Mouse (Mus musculus) heart, postnatal 0 days (tissue): ENCODE measurements around the gene Atp6v0e. TPM values are rescaled to one million over a fixed set of nuclear protein-coding genes. Genes with fewer than 3 reads are reported as not detected.

ENCODE experiments used
- ATAC-seq: fragments of 200-750 bp; cut with Nextera tagmentation; 2 replicates; pipeline ENCODE4 v1.8.0; 2017; ENCODE audit warnings: low read depth, moderate number of reproducible peaks, moderate library complexity; ENCODE audit not compliant: insufficient read depth
- DNase-seq: peaks from one replicate; pipeline ENCODE4 v3.0.0-alpha.2; 2016; ENCODE audit warnings: low spot score
- H3K27ac ChIP-seq: fragments of 300-500 bp; sonication (generic); 2 replicates; pipeline ENCODE4 v1.5.1; 2014; ENCODE audit warnings: low read depth, mild to moderate bottlenecking
- H3K27me3 ChIP-seq: fragments of 300-500 bp; sonication (generic); 2 replicates; pipeline ENCODE4 v1.6.1; 2014; ENCODE audit warnings: low read length, mixed read lengths; ENCODE audit not compliant: control insufficient read depth, insufficient read depth
- H3K36me3 ChIP-seq: fragments of 300-500 bp; sonication (generic); replicated peaks from 2 replicates; pipeline ENCODE4 v1.6.1; 2014; ENCODE audit warnings: low read length, mixed read lengths; ENCODE audit not compliant: control insufficient read depth, insufficient read depth
- H3K4me1 ChIP-seq: fragments of 300-500 bp; sonication (generic); 2 replicates; pipeline ENCODE4 v1.6.1; 2014; ENCODE audit warnings: antibody characterized with exemption; ENCODE audit not compliant: control insufficient read depth, insufficient read depth
- H3K4me2 ChIP-seq: fragments of 300-500 bp; sonication (generic); 2 replicates; pipeline ENCODE4 v1.6.1; 2014; ENCODE audit warnings: low read depth, mild to moderate bottlenecking, low read length, moderate library complexity
- H3K4me3 ChIP-seq: fragments of 300-500 bp; sonication (generic); 2 replicates; pipeline ENCODE4 v1.5.1; 2014; ENCODE audit warnings: low read depth, low read length
- H3K9ac ChIP-seq: fragments of 300-500 bp; sonication (generic); replicated peaks from 2 replicates; pipeline ENCODE4 v1.6.1; 2014; ENCODE audit warnings: low read depth, low read length, mixed read lengths
- H3K9me3 ChIP-seq: fragments of 300-500 bp; sonication (generic); replicated peaks from 2 replicates; pipeline ENCODE4 v1.6.1; 2016; ENCODE audit warnings: low read length; ENCODE audit not compliant: control insufficient read depth
- CTCF ChIP-seq: IDR thresholded peaks from 2 replicates; pipeline ENCODE4 v1.5.1; 2016; ENCODE audit warnings: antibody characterized with exemption, control low read depth, low read depth
- EP300 ChIP-seq: IDR thresholded peaks from 2 replicates; pipeline ENCODE4 v1.6.1; 2016; ENCODE audit warnings: antibody characterized with exemption, low read depth
- WGBS: fragments of 180-500 bp; shearing (Covaris S2); extraction: QIAGEN DNeasy Blood & Tissue Kit; methylation state at CpG from one replicate; pipeline ENCODE4 v1.1.7; 2014; 5-methylcytosine and 5-hydroxymethylcytosine counted together
- polyA plus RNA-seq: library from polyadenylated mRNA; unstranded; fragments of >200 nt; fragmentation: Nextera tagmentation; extraction: Ambion mirVana; gene quantifications from 2 replicates; pipeline ENCODE4 v1.2.1, GENCODE M21; 2015
- total RNA-seq: library from RNA; depleted of rRNA; stranded (reverse); fragments of >200 nt; gene quantifications from 2 replicates; pipeline ENCODE4 v1.2.3, GENCODE M21; 2014; ENCODE audit warnings: low replicate concordance; rRNA removed

The Atp6v0e gene
- total RNA-seq (224 and 298 TPM in 2 replicates), polyA plus RNA-seq (206 and 223 TPM in 2 replicates)

DNA sequence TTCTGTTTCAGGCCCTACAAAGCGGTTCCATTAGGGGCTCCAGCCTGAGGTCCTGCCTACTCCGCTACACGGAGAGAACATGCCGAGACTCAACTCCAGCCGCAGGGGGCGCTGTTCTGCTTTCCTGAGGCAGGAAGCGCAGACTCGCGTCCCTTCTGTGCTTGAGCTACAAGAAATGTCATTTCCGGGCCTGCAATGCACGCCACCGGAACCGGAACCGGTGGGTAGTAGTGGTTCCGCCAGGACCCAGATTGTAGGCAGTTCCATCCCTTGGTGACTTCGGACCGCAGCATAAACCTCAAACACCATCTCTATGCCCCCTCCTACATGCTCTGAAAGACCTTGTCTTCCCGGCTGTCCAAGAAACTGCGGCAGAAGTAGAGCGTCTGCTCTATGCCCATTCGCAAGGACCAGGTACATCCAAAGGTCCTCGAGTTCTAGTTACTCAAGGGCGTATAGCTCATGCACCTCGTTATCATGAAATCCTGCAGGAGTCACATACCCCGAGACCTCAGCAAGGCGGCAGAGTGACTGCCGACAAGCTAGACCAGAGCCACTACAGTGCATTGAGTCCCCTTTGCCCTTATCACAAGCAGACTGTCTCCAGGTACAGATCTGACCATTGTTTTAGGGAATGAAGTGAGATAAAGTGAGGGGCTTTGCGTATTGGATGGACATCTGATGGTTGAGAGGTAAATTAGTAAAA, at the start of gene Atp6v0e:
Atp6v0e (plus strand) TSS at position 254 of the 706 bp plus-strand sequence.
- Histone ChIP-seq H3K9me3 (no peaks in the 10 kb centered on the region), H3K4me1 (peaks cover 9% of the 10 kb centered on the region), H3K27ac (peak within 1 kb of the TSS; percentile 59), H3K4me2 (peak within 1 kb of the TSS; percentile 83), H3K27me3 (no peaks in the 10 kb centered on the region), H3K4me3 (peak within 1 kb of the TSS; percentile 64), H3K36me3 (no peaks in the 10 kb centered on the region), H3K9ac (peak within 1 kb of the TSS; percentile 49)
- 1% methylated on average over 28 of the region's 28 CpGs for WGBS
- peak; percentile 83 for ATAC-seq
- peak; percentile 96 for DNase-seq
- TF ChIP-seq EP300, result no peak; the same call in 1 of the 2 replicates
- peak; percentile 97 for TF ChIP-seq CTCF

DNA sequence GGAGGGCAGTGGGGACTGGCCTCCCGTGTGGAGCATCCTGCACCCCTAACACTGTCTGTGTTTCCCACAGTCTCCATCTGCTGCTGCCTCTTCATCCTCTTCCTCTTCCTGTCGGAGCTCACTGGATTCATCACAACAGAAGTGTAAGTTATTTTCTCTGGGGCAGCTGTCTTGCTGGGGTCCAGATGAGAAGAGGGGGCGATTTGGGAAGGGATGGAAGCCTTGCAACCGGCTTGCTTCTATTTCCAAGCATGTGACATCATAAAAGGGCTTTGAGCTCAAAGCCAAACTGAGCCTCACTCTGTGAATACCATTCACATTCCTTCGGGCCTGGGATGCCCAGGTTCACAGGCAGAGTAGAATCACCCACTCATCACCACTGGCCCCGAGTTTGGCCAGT, 48.7 kb upstream of the Atp6v0e start:
- DNase-seq (no peak), ATAC-seq (0 out of 2 replicates have a peak, but pooled peaks have one; percentile 36)
- H3K4me1 ChIP-seq, result peaks cover 32% of the 10 kb centered on the region
- H3K27ac ChIP-seq, result peak overlapping the region; percentile 65
- no peak overlapping the region for H3K9ac ChIP-seq
- H3K36me3 ChIP-seq, result peaks cover 33% of the 10 kb centered on the region
- no peak overlapping the region for H3K4me3 ChIP-seq
- no peak overlapping the region for H3K4me2 ChIP-seq
- H3K27me3 ChIP-seq, result no peaks in the 10 kb centered on the region
- WGBS, result 41% methylated on average over 6 of the region's 6 CpGs
- TF ChIP-seq CTCF (no peak), EP300 (no peak)
- no peaks in the 10 kb centered on the region for H3K9me3 ChIP-seq

DNA sequence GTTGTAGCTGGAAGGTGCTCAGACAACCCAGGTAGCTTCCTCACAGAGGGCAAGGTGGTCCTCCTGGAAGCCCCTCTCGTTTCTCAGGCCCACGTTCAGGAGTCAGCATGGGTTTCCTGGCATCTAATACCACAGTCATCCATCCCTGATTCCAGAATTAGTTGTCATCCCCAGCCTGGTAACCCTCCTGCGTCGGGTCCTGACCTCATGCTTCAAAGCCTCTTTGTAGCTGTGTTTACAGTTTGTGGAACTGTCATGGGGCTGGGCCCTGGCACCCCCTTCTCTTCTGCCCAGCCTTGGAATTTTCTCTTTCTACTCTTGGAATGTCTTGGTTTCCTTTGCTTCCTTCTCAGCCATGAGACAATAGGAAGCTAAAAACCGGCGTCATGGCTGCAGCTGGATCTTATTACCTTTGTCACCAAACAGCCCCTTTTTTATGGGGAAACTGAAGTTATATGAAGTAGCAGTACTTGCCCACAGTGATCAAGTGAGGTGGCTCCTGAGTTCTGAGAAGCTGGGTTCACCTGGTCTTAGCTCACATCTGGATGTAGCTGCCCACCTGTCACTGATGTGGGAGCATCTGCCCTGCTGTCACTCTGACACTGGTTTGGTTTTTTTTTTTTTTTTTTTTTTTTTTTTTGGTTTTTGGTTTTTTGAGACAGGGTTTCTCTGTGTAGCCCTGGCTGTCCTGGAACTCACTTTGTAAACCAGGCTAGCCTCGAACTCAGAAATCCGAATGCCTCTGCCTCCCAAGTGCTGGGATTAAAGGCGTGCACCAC, 48.1 kb upstream of the Atp6v0e start:
- TF ChIP-seq CTCF (no peak), EP300 (no peak)
- Histone ChIP-seq H3K27me3 (no peaks in the 10 kb centered on the region), H3K4me1 (peaks cover 32% of the 10 kb centered on the region), H3K9ac (no peak overlapping the region), H3K4me2 (no peak overlapping the region), H3K36me3 (peaks cover 27% of the 10 kb centered on the region), H3K27ac (peak overlapping the region; percentile 65), H3K4me3 (no peak overlapping the region), H3K9me3 (no peaks in the 10 kb centered on the region)
- WGBS, result 71% methylated on average over 9 of the region's 9 CpGs
- ATAC-seq, result no peak
- DNase-seq, result no peak

DNA sequence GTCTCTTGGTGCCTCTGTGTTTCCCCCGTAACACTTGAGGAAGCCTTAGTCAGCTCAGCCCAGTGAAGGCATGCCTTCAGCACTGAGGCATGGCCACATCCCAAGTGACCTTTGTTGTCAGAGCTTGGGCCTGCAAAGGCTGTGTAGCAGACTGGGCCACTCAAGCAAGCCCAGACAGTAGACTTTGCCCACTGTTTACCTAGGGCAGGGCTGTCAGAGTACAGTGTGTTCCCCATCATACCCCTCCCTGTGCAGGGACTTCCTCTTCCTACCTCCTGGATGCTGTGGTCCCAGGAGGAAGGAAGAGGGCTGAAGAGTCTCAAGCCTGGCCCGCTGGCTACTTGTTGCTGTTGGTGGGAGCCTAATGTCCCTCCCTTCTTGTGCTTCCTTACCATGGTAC, 46.3 kb upstream of the Atp6v0e start:
- Histone ChIP-seq H3K4me1 (peaks cover 28% of the 10 kb centered on the region), H3K27me3 (no peaks in the 10 kb centered on the region), H3K36me3 (peaks cover 26% of the 10 kb centered on the region), H3K9me3 (no peaks in the 10 kb centered on the region), H3K27ac (peak overlapping the region; percentile 55), H3K4me3 (no peak overlapping the region), H3K9ac (no peak overlapping the region; the same call in 1 of the 2 replicates), H3K4me2 (no peak overlapping the region)
- 68% methylated on average over 2 of the region's 2 CpGs for WGBS
- peak; percentile 62; the same call in 1 of the 2 replicates for ATAC-seq
- TF ChIP-seq CTCF (no peak), EP300 (peak; percentile 82; the same call in 1 of the 2 replicates)
- DNase-seq, result no peak

DNA sequence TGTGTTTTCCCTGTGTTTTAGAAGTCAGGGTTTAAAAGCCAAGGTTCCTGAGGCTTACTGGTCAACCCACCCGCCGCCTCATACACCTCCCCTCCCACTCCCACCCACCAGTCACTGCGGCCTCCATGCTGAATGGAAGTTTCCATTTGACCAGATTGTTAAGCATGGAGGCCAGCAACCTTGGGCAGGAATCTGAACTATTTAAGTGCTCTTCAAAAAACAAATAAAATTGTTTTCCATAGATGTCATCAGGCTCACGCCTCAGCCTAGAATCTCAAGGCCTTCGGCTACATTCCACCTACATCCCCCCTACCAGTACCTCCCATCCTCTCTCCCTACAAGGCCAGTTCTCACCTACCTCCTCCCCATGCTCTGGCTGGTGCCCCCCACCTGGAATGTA, 44.5 kb upstream of the Atp6v0e start:
- TF ChIP-seq EP300 (no peak), CTCF (no peak)
- H3K27me3 ChIP-seq, result no peaks in the 10 kb centered on the region
- H3K36me3 ChIP-seq, result peaks cover 33% of the 10 kb centered on the region
- no peak overlapping the region for H3K4me3 ChIP-seq
- no peak overlapping the region for H3K9ac ChIP-seq
- no peak overlapping the region for H3K27ac ChIP-seq
- no peak overlapping the region for H3K4me2 ChIP-seq
- 71% methylated on average over 5 of the region's 5 CpGs for WGBS
- DNase-seq (no peak), ATAC-seq (no peak)
- peaks cover 20% of the 10 kb centered on the region for H3K4me1 ChIP-seq
- H3K9me3 ChIP-seq, result no peaks in the 10 kb centered on the region
